Mouse (Mus musculus): ENCODE results near the gene Pdpn. TPM values are rescaled to one million over a fixed set of nuclear protein-coding genes. Genes with fewer than 3 reads are reported as not detected.

Gene Pdpn
- not detected for polyA plus RNA-seq (2017; shearing (Covaris generic))

DNA sequence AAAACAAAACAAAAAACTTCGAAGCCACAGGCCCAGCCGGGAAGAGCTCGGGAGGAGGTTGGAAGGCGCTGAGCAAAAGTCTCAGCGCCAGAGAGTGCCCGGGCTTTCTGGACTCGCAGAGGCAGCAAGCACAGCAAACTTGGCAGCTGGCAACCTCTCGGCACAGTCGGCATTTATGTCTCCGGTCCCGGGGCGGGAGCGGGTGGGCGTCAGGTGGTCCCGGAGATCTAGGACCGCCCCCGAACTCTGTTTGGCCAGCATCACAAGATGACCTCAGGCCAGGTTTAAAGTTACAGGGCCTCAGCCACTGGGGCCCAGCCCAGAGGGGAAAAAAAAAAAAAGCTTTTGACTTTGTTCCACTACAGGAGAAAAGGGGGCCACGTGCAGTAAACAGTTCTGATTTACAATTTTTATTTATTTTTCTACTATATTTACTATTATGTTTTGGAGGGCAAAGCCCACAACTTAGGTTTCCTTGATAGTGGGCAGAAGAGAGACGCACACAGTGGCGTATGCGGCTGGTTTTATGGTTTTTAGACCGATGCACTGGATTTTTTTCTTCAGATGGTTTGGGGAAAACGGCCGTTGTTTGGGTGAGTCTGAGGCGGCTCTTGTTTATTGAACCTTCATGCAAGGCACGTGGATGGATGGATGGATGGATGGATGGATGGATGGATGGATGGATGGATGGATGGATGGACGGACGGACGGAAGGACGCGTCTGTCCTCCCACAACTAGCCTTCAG, at the start of gene Pdpn:
Pdpn (minus strand) TSS at position 240 of the 746 bp plus-strand sequence.

Other genes with a start within 250 kb of the Pdpn start
- gene Prdm2, start 86.6 kb downstream of the Pdpn start, polyA plus RNA-seq (2017; shearing (Covaris generic)) = 28.0 TPM
- gene Lrrc38, start 50.2 kb upstream of the Pdpn start, polyA plus RNA-seq (2017; shearing (Covaris generic)) = not detected
- not detected for gene Pramel1, start 94.9 kb upstream of the Pdpn start, polyA plus RNA-seq (2017; shearing (Covaris generic))
- gene Pramef8, start 112.9 kb upstream of the Pdpn start, polyA plus RNA-seq (2017; shearing (Covaris generic)) = 46.5 TPM
- not detected for gene Oog4, start 150.8 kb upstream of the Pdpn start, polyA plus RNA-seq (2017; shearing (Covaris generic))
- gene Gm13043, start 211.8 kb upstream of the Pdpn start, polyA plus RNA-seq (2017; shearing (Covaris generic)) = not detected
- gene Gm13040, start 236.4 kb upstream of the Pdpn start, polyA plus RNA-seq (2017; shearing (Covaris generic)) = not detected